Mouse (Mus musculus) stomach, embryonic 15.5 days (tissue): Measurements from ENCODE around the gene Notch2. TPM values are rescaled to one million over a fixed set of nuclear protein-coding genes. Genes with fewer than 3 reads are reported as not detected.

Experiments
- ATAC-seq: fragments of 200-750 bp; cut with Nextera tagmentation; 2 replicates; pipeline ENCODE4 v1.8.0; 2017; ENCODE audit warnings: low read depth, moderate number of reproducible peaks, moderate TSS enrichment; ENCODE audit not compliant: insufficient read depth, low FRiP score
- H3K27ac ChIP-seq: fragments of 300-500 bp; sonication (generic); 2 replicates; pipeline ENCODE4 v1.5.1; 2015; ENCODE audit warnings: mild to moderate bottlenecking, inconsistent platforms
- H3K27me3 ChIP-seq: fragments of 300-500 bp; sonication (generic); replicated peaks from 2 replicates; pipeline ENCODE4 v1.6.1; 2015; ENCODE audit warnings: inconsistent platforms
- H3K36me3 ChIP-seq: fragments of 300-500 bp; sonication (generic); 2 replicates; pipeline ENCODE4 v1.6.1; 2015; ENCODE audit warnings: inconsistent platforms
- H3K4me1 ChIP-seq: fragments of 300-500 bp; sonication (generic); 2 replicates; pipeline ENCODE4 v1.6.1; 2015; ENCODE audit warnings: inconsistent platforms
- H3K4me2 ChIP-seq: fragments of 300-500 bp; sonication (generic); 2 replicates; pipeline ENCODE4 v1.6.1; 2015; ENCODE audit warnings: mild to moderate bottlenecking, inconsistent platforms
- H3K4me3 ChIP-seq: fragments of 300-500 bp; sonication (generic); replicated peaks from 2 replicates; pipeline ENCODE4 v1.5.1; 2015; ENCODE audit warnings: inconsistent platforms
- H3K9ac ChIP-seq: fragments of 300-500 bp; sonication (generic); 2 replicates; pipeline ENCODE4 v1.6.1; 2015; ENCODE audit warnings: inconsistent platforms
- H3K9me3 ChIP-seq: fragments of 300-500 bp; sonication (generic); 2 replicates; pipeline ENCODE4 v1.6.1; 2016; ENCODE audit warnings: inconsistent platforms
- WGBS: fragments of 180-500 bp; shearing (Covaris S2); methylation state at CpG from one replicate; pipeline ENCODE4 v1.1.7; 2015; 5-methylcytosine and 5-hydroxymethylcytosine counted together
- polyA plus RNA-seq: library from polyadenylated mRNA; unstranded; fragments of >200 nt; fragmentation: Nextera tagmentation; extraction: Ambion mirVana; gene quantifications from 2 replicates; pipeline ENCODE4 v1.2.1, GENCODE M21; 2015

Gene Notch2
- polyA plus RNA-seq, 1 experiment from 2014 or later: 21.4 TPM

DNA sequence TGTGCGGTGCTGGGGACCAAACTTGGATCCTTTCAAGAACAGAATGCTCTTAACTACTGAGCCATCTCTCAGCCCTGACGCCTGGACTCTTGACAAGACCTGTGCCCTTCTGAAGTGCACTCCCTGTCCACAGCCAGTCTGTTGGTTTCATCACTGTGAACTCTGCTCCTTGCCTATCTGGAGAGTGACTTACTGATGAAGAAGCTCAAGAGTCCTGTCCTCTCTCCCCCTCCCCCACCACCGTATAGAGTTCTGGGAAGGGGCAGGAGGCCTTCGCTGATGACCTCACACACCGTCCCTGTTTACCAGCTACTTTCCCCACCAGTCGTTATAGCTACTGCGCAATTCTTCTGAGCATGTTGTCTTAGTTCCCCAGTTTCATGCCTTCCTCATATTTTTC is 55.8 kb downstream of the Notch2 start:
- Histone ChIP-seq H3K9me3 (no peaks in the 10 kb centered on the region), H3K4me1 (peaks cover 10% of the 10 kb centered on the region), H3K9ac (no peak overlapping the region), H3K36me3 (peaks cover 13% of the 10 kb centered on the region), H3K4me3 (no peak overlapping the region), H3K4me2 (no peak overlapping the region), H3K27ac (no peak overlapping the region), H3K27me3 (no peaks in the 10 kb centered on the region)
- no peak for ATAC-seq
- WGBS: 69% methylated on average over 7 of the region's 7 CpGs

DNA sequence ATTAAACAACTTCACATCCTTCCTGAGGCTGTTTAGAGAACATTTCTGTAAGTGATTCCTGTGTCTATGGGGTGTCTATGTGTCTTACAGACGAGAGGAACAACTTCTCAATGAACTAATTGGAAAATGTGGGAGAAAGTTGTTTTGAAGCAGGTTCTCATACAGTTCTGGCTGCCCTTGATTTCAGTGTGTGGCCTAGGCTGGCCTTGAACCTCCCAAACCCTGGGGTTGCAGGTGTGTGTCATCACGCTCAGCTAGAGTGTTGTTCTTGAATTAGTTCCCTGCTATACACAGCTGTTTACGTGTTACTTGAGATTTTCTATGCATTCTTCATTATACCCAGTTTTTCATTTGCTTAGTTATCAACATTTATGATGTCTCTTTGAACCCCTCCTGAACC is 56.5 kb downstream of the Notch2 start:
- no peak overlapping the region for H3K27ac ChIP-seq
- no peaks in the 10 kb centered on the region for H3K27me3 ChIP-seq
- ATAC-seq: no peak
- no peak overlapping the region for H3K4me2 ChIP-seq
- H3K9me3 ChIP-seq: no peaks in the 10 kb centered on the region
- 79% methylated on average over 3 of the region's 3 CpGs for WGBS
- no peak overlapping the region for H3K9ac ChIP-seq
- H3K4me3 ChIP-seq: no peak overlapping the region
- peaks cover 6% of the 10 kb centered on the region; the same call in 1 of the 2 replicates for H3K4me1 ChIP-seq
- peaks cover 13% of the 10 kb centered on the region for H3K36me3 ChIP-seq

DNA sequence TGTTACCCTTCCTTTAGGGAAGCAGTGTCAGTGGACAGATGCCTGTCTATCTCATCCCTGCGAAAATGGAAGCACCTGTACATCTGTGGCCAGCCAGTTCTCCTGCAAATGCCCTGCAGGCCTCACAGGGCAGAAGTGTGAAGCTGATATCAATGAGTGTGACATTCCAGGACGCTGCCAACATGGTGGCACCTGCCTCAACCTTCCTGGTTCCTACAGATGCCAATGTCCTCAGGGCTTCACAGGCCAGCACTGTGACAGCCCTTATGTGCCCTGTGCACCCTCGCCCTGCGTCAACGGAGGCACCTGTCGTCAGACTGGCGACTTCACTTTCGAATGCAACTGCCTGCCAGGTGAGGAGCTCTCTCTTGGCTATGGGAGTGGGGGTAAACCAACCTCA is 59.2 kb downstream of the Notch2 start:
- no peaks in the 10 kb centered on the region for H3K9me3 ChIP-seq
- no peak for ATAC-seq
- no peak overlapping the region for H3K4me3 ChIP-seq
- no peak overlapping the region for H3K4me2 ChIP-seq
- H3K27ac ChIP-seq: no peak overlapping the region
- peaks cover 4% of the 10 kb centered on the region; the same call in 1 of the 2 replicates for H3K4me1 ChIP-seq
- no peaks in the 10 kb centered on the region for H3K27me3 ChIP-seq
- no peak overlapping the region for H3K9ac ChIP-seq
- WGBS: 92% methylated on average over 8 of the region's 8 CpGs
- peaks cover 13% of the 10 kb centered on the region for H3K36me3 ChIP-seq

DNA sequence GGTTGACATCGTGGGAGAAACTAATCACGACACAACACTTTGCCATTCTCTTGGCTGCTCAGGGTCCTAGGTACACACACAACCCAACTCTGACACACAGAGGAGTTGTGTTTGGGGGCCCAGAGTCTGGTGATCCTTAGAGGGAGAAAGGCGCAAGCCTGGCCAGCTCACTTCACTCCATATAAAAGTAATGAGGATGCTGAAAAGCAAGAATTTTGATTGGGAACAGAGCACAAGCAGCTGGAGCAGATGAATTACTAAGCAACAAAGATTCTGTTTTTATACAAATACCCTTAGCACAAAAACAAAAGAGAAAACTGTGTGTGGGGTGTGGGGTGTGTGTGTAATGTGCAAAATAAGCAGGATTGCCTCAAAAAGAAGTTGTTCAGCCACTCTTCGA is 60.2 kb downstream of the Notch2 start:
- Histone ChIP-seq H3K9me3 (no peaks in the 10 kb centered on the region), H3K36me3 (peaks cover 21% of the 10 kb centered on the region), H3K27me3 (no peaks in the 10 kb centered on the region), H3K4me3 (no peak overlapping the region), H3K4me2 (no peak overlapping the region), H3K4me1 (peaks cover 4% of the 10 kb centered on the region; the same call in 1 of the 2 replicates), H3K27ac (no peak overlapping the region), H3K9ac (no peak overlapping the region)
- no peak for ATAC-seq
- WGBS: 79% methylated on average over 4 of the region's 4 CpGs

DNA sequence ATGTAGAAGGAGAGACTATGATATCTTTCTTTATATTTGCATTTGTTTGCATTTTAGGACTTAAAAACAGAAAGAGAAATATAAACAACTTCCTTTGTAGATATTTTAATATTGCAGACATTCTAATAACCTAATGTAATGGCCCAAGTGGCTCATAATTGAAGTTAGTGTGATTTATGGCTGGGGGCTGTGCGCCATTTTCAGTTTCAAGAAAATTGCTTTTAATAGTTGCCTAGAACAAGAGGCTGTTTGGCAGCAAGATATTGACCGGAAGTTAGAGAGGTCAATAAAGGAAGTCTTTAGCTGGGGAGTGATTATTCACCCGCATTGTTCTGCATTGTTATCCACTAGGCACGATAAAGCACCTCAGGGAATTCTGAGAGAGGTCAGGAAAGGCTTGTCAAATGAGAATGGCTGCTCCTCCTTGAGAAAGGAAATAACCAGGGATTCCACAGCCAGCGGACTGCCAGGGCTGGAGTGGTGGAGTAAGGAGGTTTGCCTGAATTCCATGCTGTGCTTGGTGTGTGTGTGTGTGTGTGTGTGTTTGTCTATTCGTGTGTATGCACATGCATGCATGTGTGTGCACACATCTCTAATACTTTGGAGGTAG is 61.4 kb downstream of the Notch2 start:
- H3K27me3 ChIP-seq: no peaks in the 10 kb centered on the region
- no peak overlapping the region for H3K9ac ChIP-seq
- no peaks in the 10 kb centered on the region for H3K4me1 ChIP-seq
- H3K27ac ChIP-seq: no peak overlapping the region
- WGBS: 60% methylated on average over 6 of the region's 6 CpGs
- H3K36me3 ChIP-seq: peaks cover 21% of the 10 kb centered on the region
- no peaks in the 10 kb centered on the region for H3K9me3 ChIP-seq
- ATAC-seq: no peak
- no peak overlapping the region for H3K4me2 ChIP-seq
- H3K4me3 ChIP-seq: no peak overlapping the region

DNA sequence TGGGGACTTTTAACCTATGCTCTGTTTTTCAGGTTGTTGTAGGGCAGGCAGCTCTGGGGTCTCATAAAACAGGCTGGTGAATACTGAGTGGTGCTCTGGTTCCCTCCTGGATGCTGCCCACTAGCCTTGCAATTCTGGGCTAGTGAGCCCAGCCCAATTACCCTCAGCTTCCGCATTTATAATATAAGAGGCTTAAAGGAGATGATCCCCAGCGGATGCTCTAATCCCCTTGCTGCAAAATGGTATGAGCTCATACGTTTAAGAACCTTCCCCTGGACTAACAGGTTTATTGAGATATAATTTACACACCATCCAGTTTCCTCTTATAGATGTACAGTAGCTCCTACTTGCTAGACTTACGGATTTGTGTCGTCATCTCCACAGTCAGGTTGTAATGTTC is 64.5 kb downstream of the Notch2 start:
- Histone ChIP-seq H3K27ac (no peak overlapping the region), H3K9me3 (no peaks in the 10 kb centered on the region), H3K9ac (no peak overlapping the region), H3K4me2 (no peak overlapping the region), H3K27me3 (no peaks in the 10 kb centered on the region), H3K36me3 (peaks cover 18% of the 10 kb centered on the region), H3K4me3 (no peak overlapping the region), H3K4me1 (no peaks in the 10 kb centered on the region)
- ATAC-seq: no peak
- 87% methylated on average over 5 of the region's 5 CpGs for WGBS

DNA sequence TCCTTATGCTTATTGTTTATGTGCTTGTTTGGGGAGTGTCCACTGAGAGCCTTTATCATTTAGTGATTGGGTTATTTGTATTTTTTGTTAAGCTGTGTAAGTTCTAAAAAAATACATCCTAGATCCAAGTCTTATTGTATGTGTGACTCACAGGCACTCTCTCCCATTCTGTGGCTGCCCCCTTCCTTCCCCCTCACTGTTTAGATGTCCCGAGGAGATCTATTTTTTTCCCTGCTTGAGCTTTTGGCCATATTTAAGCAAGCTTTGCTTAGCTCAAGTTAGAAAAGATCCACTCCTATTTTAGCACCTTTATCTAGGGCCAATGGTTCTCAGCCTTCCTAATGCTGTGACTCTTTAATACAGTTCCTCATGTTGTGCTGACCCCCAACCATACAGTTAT is 65.5 kb downstream of the Notch2 start:
- Histone ChIP-seq H3K9me3 (no peaks in the 10 kb centered on the region), H3K27ac (no peak overlapping the region), H3K4me3 (no peak overlapping the region), H3K4me1 (no peaks in the 10 kb centered on the region), H3K4me2 (no peak overlapping the region), H3K36me3 (peaks cover 18% of the 10 kb centered on the region), H3K9ac (no peak overlapping the region), H3K27me3 (no peaks in the 10 kb centered on the region)
- ATAC-seq: no peak
- 40% methylated on average over 1 of the region's 1 CpGs for WGBS

DNA sequence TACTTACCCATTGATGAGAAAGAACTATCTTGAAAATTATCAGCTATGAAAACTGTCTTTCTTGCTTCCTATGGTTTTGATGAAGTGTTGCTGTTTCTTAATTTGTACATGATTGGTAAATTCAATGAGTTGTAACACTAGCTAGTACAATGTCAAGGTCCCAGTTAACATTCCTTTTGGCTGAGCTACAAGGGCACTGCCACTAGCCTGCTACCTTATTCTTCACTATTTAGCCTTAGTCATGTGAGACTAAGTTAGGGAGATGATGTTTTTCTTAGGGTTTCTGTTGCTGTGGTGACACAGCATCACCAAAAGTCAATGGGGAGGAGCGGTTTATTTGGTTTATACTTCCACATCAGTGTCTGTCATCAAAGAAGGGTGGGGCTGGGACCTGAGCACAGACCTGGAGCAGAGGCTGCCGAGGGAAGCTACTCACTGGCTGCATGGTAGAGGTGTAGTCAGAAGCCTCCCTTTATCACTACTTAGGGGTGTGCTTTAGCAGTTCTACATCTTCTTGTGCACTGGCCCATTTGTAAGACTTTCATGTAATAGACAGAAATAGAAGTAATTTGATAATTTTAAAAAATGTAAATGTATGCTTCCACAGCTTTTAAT is 66.4 kb downstream of the Notch2 start:
- H3K9ac ChIP-seq: no peak overlapping the region
- no peak for ATAC-seq
- no peak overlapping the region for H3K4me2 ChIP-seq
- H3K27ac ChIP-seq: no peak overlapping the region
- no peaks in the 10 kb centered on the region for H3K4me1 ChIP-seq
- WGBS: 66% methylated on average over 2 of the region's 2 CpGs
- no peak overlapping the region for H3K4me3 ChIP-seq
- H3K9me3 ChIP-seq: no peaks in the 10 kb centered on the region
- H3K36me3 ChIP-seq: peaks cover 18% of the 10 kb centered on the region
- H3K27me3 ChIP-seq: no peaks in the 10 kb centered on the region

DNA sequence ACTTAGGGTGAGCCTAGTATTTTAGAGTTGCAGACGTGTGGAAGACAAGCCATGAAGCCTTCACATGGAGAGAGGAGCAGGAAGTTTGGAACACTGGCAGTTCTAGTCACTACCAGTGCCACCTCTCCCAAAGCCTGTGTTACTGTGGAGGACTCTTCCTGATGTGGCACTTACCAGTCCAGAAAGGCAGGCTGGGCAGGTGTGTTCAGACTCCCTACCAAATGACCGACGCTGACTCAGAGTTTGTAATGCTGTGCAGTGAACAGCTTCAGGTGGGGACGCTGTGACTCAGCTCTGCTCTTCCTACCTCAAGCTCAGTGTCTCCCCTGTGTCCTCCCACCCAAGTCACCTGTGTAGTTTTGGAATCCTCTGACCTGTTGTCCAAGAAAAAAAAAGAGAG is 67.3 kb downstream of the Notch2 start:
- no peak overlapping the region for H3K4me2 ChIP-seq
- 75% methylated on average over 4 of the region's 4 CpGs for WGBS
- H3K9ac ChIP-seq: no peak overlapping the region
- no peak overlapping the region for H3K27ac ChIP-seq
- H3K9me3 ChIP-seq: no peaks in the 10 kb centered on the region
- H3K27me3 ChIP-seq: no peaks in the 10 kb centered on the region
- ATAC-seq: no peak; the same call in 1 of the 2 replicates
- peaks cover 5% of the 10 kb centered on the region; the same call in 1 of the 2 replicates for H3K4me1 ChIP-seq
- peaks cover 18% of the 10 kb centered on the region for H3K36me3 ChIP-seq
- no peak overlapping the region for H3K4me3 ChIP-seq

DNA sequence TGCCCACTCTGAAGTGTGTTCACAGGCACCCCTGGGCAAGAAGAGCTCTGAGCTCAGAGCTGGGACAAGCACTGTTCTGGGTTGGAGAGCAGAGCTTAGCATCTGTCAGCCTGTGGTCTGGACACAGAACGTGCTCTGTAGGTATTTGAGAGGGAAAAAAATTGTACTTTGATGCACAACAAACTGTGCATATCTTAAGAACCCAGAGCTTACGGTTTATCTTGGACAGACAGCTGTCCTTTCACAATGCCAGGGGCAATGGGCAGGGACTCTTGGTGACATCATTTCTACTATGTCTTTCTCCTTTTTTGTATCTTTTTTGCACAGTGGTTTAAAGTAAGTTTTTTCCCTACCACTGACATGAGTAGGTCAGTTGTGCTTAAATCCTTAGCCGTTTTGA is 68.9 kb downstream of the Notch2 start:
- H3K27me3 ChIP-seq: no peaks in the 10 kb centered on the region
- peaks cover 18% of the 10 kb centered on the region for H3K36me3 ChIP-seq
- 87% methylated on average over 3 of the region's 3 CpGs for WGBS
- no peak overlapping the region for H3K4me3 ChIP-seq
- peaks cover 13% of the 10 kb centered on the region; the same call in 1 of the 2 replicates for H3K4me1 ChIP-seq
- no peak overlapping the region for H3K9ac ChIP-seq
- no peak overlapping the region for H3K4me2 ChIP-seq
- H3K27ac ChIP-seq: no peak overlapping the region
- no peaks in the 10 kb centered on the region for H3K9me3 ChIP-seq
- no peak for ATAC-seq

DNA sequence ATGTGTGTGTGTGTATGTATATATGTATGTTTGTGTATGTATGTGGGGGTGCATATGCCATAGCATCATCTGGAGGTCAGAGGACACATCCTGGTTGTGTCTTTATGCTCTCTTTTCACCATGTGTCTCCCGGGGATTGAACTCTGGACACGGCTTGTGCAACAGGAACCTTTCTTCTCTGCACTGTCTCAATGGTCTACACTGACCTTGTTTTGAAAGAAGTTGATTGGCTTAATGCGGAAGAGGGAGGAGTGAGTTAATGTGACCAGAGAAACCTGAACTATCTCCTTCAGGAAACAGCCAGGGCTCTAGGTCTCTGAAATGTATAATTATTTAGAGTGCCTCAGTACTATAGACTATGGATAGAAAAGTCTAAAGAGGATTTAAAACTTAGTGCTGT is 69.6 kb downstream of the Notch2 start:
- Histone ChIP-seq H3K27me3 (no peaks in the 10 kb centered on the region), H3K27ac (no peak overlapping the region), H3K4me2 (no peak overlapping the region), H3K9me3 (no peaks in the 10 kb centered on the region), H3K4me3 (no peak overlapping the region), H3K4me1 (peaks cover 15% of the 10 kb centered on the region; the same call in 1 of the 2 replicates), H3K9ac (no peak overlapping the region), H3K36me3 (peaks cover 16% of the 10 kb centered on the region)
- ATAC-seq: no peak
- WGBS: 77% methylated on average over 3 of the region's 3 CpGs

DNA sequence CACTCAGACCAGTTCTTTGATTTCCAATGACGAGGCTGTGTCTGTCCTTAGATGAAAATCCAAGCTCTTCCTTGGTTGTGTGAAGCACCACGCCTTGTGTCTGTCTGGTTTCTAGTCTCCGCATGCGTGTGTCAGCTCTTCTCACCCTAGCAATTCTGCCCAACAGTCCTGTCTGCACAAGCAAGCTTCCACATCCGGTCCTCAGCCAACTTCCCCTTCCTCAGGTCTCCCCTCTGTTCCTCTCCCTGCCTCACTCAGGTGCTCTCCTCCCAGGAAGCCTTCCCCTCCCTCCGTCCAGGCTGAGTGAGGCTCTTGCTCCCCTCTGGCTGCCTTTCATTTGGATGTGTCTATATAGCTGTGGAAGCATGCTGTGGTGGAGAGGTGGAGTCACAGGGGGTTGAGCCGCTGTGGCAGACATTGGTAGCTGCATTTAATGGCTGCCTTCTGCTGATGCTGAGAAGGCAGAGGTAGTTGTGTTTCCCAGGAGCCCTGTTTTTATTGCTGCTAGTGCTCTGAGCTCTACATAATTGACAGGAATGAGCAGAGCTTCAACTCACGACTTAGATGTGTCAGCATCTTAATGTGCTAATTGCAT is 70.8 kb downstream of the Notch2 start:
- Histone ChIP-seq H3K27ac (no peak overlapping the region), H3K4me1 (peaks cover 15% of the 10 kb centered on the region; the same call in 1 of the 2 replicates), H3K4me3 (no peak overlapping the region), H3K27me3 (no peaks in the 10 kb centered on the region), H3K36me3 (peaks cover 9% of the 10 kb centered on the region), H3K9ac (no peak overlapping the region), H3K4me2 (no peak overlapping the region), H3K9me3 (no peaks in the 10 kb centered on the region)
- 71% methylated on average over 8 of the region's 8 CpGs for WGBS
- no peak for ATAC-seq
